24 mouse cellular contexts compared by ENCODE assay signal in genomic region chr5:139332590-139333272, GRCm38 (mm10). TPM values are rescaled to one million over a fixed set of nuclear protein-coding genes. Genes with fewer than 3 reads are reported as not detected.
DNase-seq lines count a peak whose midpoint lies in the region; ATAC-seq lines count a peak whose summit lies in the region.
"Had no signal": no experiment of that assay in that cellular context is flagged by ENCODE, and none has a peak within 500 bp of the region (broad histone marks: within the 10 kb centered on the region; RNA-seq: fewer than 3 reads in every experiment).

No protein-coding gene starts in this region.

- no peak for DNase-seq in heart, embryonic 10.5 days (ENCODE audit: low spot score)
- DNase-seq in lung, adult 18-20 months = no peak
- no peak for DNase-seq in layer of hippocampus, adult 9-11 months
- DNase-seq in layer of hippocampus, postnatal 25 days (ENCODE audit: extremely low spot score in 1 of 2, low spot score in 1 of 2) = no peak
- DNase-seq: cerebellum, adult 11-12 months; heart, postnatal 36 days; retina, postnatal 1 day; spleen, adult 18-20 months; thymus, postnatal 4 days had no signal

- no peaks in the 10 kb centered on the region for H3K9me3 ChIP-seq in heart, embryonic 10.5 days
- H3K9me3 ChIP-seq in heart, embryonic 11.5 days (replicated peaks; ENCODE audit: control insufficient read depth, low read length) = no peaks in the 10 kb centered on the region
- no peaks in the 10 kb centered on the region for H3K9me3 ChIP-seq in lung, embryonic 15.5 days
- no peaks in the 10 kb centered on the region for H3K9me3 ChIP-seq in liver, embryonic 12.5 days (replicated peaks)
- no peaks in the 10 kb centered on the region for H3K9me3 ChIP-seq in stomach, embryonic 16.5 days (replicated peaks; ENCODE audit: control insufficient read depth, low read length)
- H3K9me3 ChIP-seq: embryonic facial prominence, embryonic 15.5 days; forebrain, embryonic 15.5 days had no signal

- peaks cover 67% of the 10 kb centered on the region for H3K27me3 ChIP-seq in heart, embryonic 10.5 days (ENCODE audit: insufficient read depth, poor library complexity, severe bottlenecking)
- H3K27me3 ChIP-seq in heart, embryonic 11.5 days (ENCODE audit: control insufficient read depth, insufficient read depth, low read length) = peaks cover 20% of the 10 kb centered on the region
- no peaks in the 10 kb centered on the region for H3K27me3 ChIP-seq in lung, embryonic 15.5 days
- no peaks in the 10 kb centered on the region for H3K27me3 ChIP-seq in liver, embryonic 12.5 days (replicated peaks)
- H3K27me3 ChIP-seq in stomach, embryonic 16.5 days (ENCODE audit: control insufficient read depth, insufficient read depth, low read length) = no peaks in the 10 kb centered on the region
- H3K27me3 ChIP-seq: embryonic facial prominence, embryonic 15.5 days; forebrain, embryonic 15.5 days; Patski had no signal

- H3K4me2 ChIP-seq in heart, embryonic 11.5 days = no peak overlapping the region
- H3K4me2 ChIP-seq in lung, embryonic 15.5 days = no peak overlapping the region
- H3K4me2 ChIP-seq in liver, embryonic 12.5 days = no peak overlapping the region
- H3K4me2 ChIP-seq in stomach, embryonic 16.5 days (ENCODE audit: low read depth, low read length) = no peak overlapping the region
- H3K4me2 ChIP-seq: embryonic facial prominence, embryonic 15.5 days; forebrain, embryonic 15.5 days had no signal

- H3K4me3 ChIP-seq in heart, embryonic 10.5 days = no peak overlapping the region
- no peak overlapping the region for H3K4me3 ChIP-seq in heart, embryonic 11.5 days (ENCODE audit: low read depth, low read length)
- H3K4me3 ChIP-seq in lung, embryonic 15.5 days = no peak overlapping the region
- H3K4me3 ChIP-seq in liver, embryonic 12.5 days = no peak overlapping the region
- no peak overlapping the region for H3K4me3 ChIP-seq in stomach, embryonic 16.5 days (replicated peaks; ENCODE audit: low read length)
- H3K4me3 ChIP-seq: embryonic facial prominence, embryonic 15.5 days; forebrain, embryonic 15.5 days; myocyte had no signal

- H3K27ac ChIP-seq in heart, embryonic 10.5 days = peak overlapping the region; percentile 49
- no peak overlapping the region for H3K27ac ChIP-seq in heart, embryonic 11.5 days (ENCODE audit: low read depth, low read length)
- H3K27ac ChIP-seq in lung, embryonic 15.5 days = no peak overlapping the region
- H3K27ac ChIP-seq in liver, embryonic 12.5 days = peak overlapping the region; percentile 57
- peak overlapping the region; percentile 92 for H3K27ac ChIP-seq in stomach, embryonic 16.5 days (ENCODE audit: low read length)
- H3K27ac ChIP-seq: embryonic facial prominence, embryonic 15.5 days; forebrain, embryonic 15.5 days had no signal

- peaks cover 29% of the 10 kb centered on the region for H3K36me3 ChIP-seq in heart, embryonic 10.5 days
- H3K36me3 ChIP-seq in heart, embryonic 11.5 days (ENCODE audit: control insufficient read depth, insufficient read depth, low read length) = no peaks in the 10 kb centered on the region
- peaks cover 19% of the 10 kb centered on the region for H3K36me3 ChIP-seq in lung, embryonic 15.5 days
- peaks cover 28% of the 10 kb centered on the region for H3K36me3 ChIP-seq in liver, embryonic 12.5 days
- H3K36me3 ChIP-seq in stomach, embryonic 16.5 days (ENCODE audit: control insufficient read depth, insufficient read depth, low read length) = 0 out of 2 replicates have a peak, but pooled peaks cover 4% of the 10 kb centered on the region

- 69% methylated on average over 8 of the region's 8 CpGs for WGBS in heart, embryonic 10.5 days
- 68% methylated on average over 8 of the region's 8 CpGs for WGBS in heart, embryonic 11.5 days (ENCODE audit: insufficient replicate concordance)
- WGBS in lung, embryonic 15.5 days = 76% methylated on average over 8 of the region's 8 CpGs
- 66% methylated on average over 8 of the region's 8 CpGs for whole genome bisulfite sequencing in liver, embryonic 12.5 days (ENCODE audit: insufficient replicate concordance)
- WGBS in stomach, embryonic 16.5 days = 67% methylated on average over 8 of the region's 8 CpGs

- H3K4me1 ChIP-seq in heart, embryonic 10.5 days = peaks cover 22% of the 10 kb centered on the region
- H3K4me1 ChIP-seq in heart, embryonic 11.5 days (ENCODE audit: control insufficient read depth, insufficient read depth, low read length) = peaks cover under 1% of the 10 kb centered on the region
- no peaks in the 10 kb centered on the region for H3K4me1 ChIP-seq in lung, embryonic 15.5 days
- H3K4me1 ChIP-seq in liver, embryonic 12.5 days = peaks cover 17% of the 10 kb centered on the region
- peaks cover 4% of the 10 kb centered on the region; the same call in 1 of the 2 replicates for H3K4me1 ChIP-seq in stomach, embryonic 16.5 days (ENCODE audit: control insufficient read depth, insufficient read depth, low read length)
- H3K4me1 ChIP-seq: forebrain, embryonic 15.5 days had no signal

- H3K9ac ChIP-seq in heart, embryonic 11.5 days (ENCODE audit: low read depth, low read length) = no peak overlapping the region
- H3K9ac ChIP-seq in lung, embryonic 15.5 days = no peak overlapping the region
- peak overlapping the region; percentile 3; the same call in 1 of the 2 replicates for H3K9ac ChIP-seq in liver, embryonic 12.5 days
- peak overlapping the region; percentile 38 for H3K9ac ChIP-seq in stomach, embryonic 16.5 days (ENCODE audit: low read length)
- H3K9ac ChIP-seq: embryonic facial prominence, embryonic 15.5 days; forebrain, embryonic 15.5 days had no signal

- no peak for ATAC-seq in heart, embryonic 11.5 days (replicated peaks; ENCODE audit: insufficient number of reproducible peaks, low FRiP score, low TSS enrichment)
- ATAC-seq in lung, embryonic 15.5 days (ENCODE audit: borderline replicate concordance, extremely low read depth, low FRiP score, low TSS enrichment) = peak; percentile 17; the same call in 1 of the 2 replicates
- ATAC-seq in liver, embryonic 12.5 days = 0 out of 2 replicates have a peak, but pooled peaks have one; percentile 45
- ATAC-seq in stomach, embryonic 16.5 days (ENCODE audit: insufficient read depth, low FRiP score) = peak; percentile 88
- ATAC-seq: forebrain, embryonic 15.5 days; Patski had no signal

RNA-seq across cellular contexts. Expression of gene Adap1, which starts 7.3 kb away (rescaled TPM):
- polyA plus RNA-seq in heart, embryonic 10.5 days (2016; fragmentation: Nextera tagmentation; extraction: Ambion mirVana) = 1.1 and 1.2 TPM in 2 replicates
- 1.4 and 2.5 TPM in 2 replicates for polyA plus RNA-seq in heart, embryonic 11.5 days (2014; fragmentation: Nextera tagmentation; extraction: Ambion mirVana)
- polyA plus RNA-seq in lung, embryonic 15.5 days (2015; fragmentation: Nextera tagmentation; extraction: Ambion mirVana) = 5.8 and 6.2 TPM in 2 replicates
- 6.7 and 7.3 TPM in 2 replicates for polyA plus RNA-seq in liver, embryonic 12.5 days (2016; fragmentation: Nextera tagmentation; extraction: Ambion mirVana)
- polyA plus RNA-seq in stomach, embryonic 16.5 days (2015; fragmentation: Nextera tagmentation; extraction: Ambion mirVana) = 2.4 and 2.6 TPM in 2 replicates
- total RNA-seq in layer of hippocampus, postnatal 25 days (2021) = 100 to 1,000 TPM; 207 to 215 TPM

RNA-seq across cellular contexts. Expression of gene Cox19, which starts 18.5 kb away (rescaled TPM):
- 76.3 and 93.2 TPM in 2 replicates for polyA plus RNA-seq in heart, embryonic 10.5 days (2016; fragmentation: Nextera tagmentation; extraction: Ambion mirVana)
- polyA plus RNA-seq in heart, embryonic 11.5 days (2014; fragmentation: Nextera tagmentation; extraction: Ambion mirVana) = 85.3 and 95.2 TPM in 2 replicates
- 89.6 and 92.9 TPM in 2 replicates for polyA plus RNA-seq in lung, embryonic 15.5 days (2015; fragmentation: Nextera tagmentation; extraction: Ambion mirVana)
- 72.3 and 73.8 TPM in 2 replicates for polyA plus RNA-seq in liver, embryonic 12.5 days (2016; fragmentation: Nextera tagmentation; extraction: Ambion mirVana)
- polyA plus RNA-seq in stomach, embryonic 16.5 days (2015; fragmentation: Nextera tagmentation; extraction: Ambion mirVana) = 107 and 114 TPM in 2 replicates
- total RNA-seq in layer of hippocampus, postnatal 25 days (2021) = 10 to 100 TPM; 66.7 to 67.9 TPM

RNA-seq across cellular contexts. Expression of gene Cyp2w1, which starts 19.7 kb away (rescaled TPM):
- polyA plus RNA-seq in heart, embryonic 10.5 days (2016; fragmentation: Nextera tagmentation; extraction: Ambion mirVana) = not detected in 2 replicates
- polyA plus RNA-seq in heart, embryonic 11.5 days (2014; fragmentation: Nextera tagmentation; extraction: Ambion mirVana) = not detected in 2 replicates
- 0.10 TPM in 1 of 2 replicates, not detected in the other for polyA plus RNA-seq in lung, embryonic 15.5 days (2015; fragmentation: Nextera tagmentation; extraction: Ambion mirVana)
- polyA plus RNA-seq in liver, embryonic 12.5 days (2016; fragmentation: Nextera tagmentation; extraction: Ambion mirVana) = not detected in 2 replicates
- 11.4 and 11.5 TPM in 2 replicates for polyA plus RNA-seq in stomach, embryonic 16.5 days (2015; fragmentation: Nextera tagmentation; extraction: Ambion mirVana)
- total RNA-seq in layer of hippocampus, postnatal 25 days (2021) = not detected
- total RNA-seq: common myeloid progenitor, adult 5-6 weeks; gastrocnemius, adult 18-20 months; granulocyte monocyte progenitor cell, adult 5-6 weeks; heart, postnatal 36 days; layer of hippocampus, postnatal 14 days; neutrophil, adult 5-6 weeks had no signal
- polyA plus RNA-seq: forebrain, embryonic 15.5 days; limb, embryonic 11.5 days; lung, postnatal 0 days; myocyte; Patski had no signal

RNA-seq across cellular contexts. Expression of gene Gpr146, which starts 44.8 kb away (rescaled TPM):
- polyA plus RNA-seq in heart, embryonic 10.5 days (2016; fragmentation: Nextera tagmentation; extraction: Ambion mirVana) = 5.6 and 5.7 TPM in 2 replicates
- 7.2 and 7.5 TPM in 2 replicates for polyA plus RNA-seq in heart, embryonic 11.5 days (2014; fragmentation: Nextera tagmentation; extraction: Ambion mirVana)
- 5.2 and 6.3 TPM in 2 replicates for polyA plus RNA-seq in lung, embryonic 15.5 days (2015; fragmentation: Nextera tagmentation; extraction: Ambion mirVana)
- 18.3 and 19.3 TPM in 2 replicates for polyA plus RNA-seq in liver, embryonic 12.5 days (2016; fragmentation: Nextera tagmentation; extraction: Ambion mirVana)
- 3.1 and 4.2 TPM in 2 replicates for polyA plus RNA-seq in stomach, embryonic 16.5 days (2015; fragmentation: Nextera tagmentation; extraction: Ambion mirVana)
- total RNA-seq in layer of hippocampus, postnatal 25 days (2021) = 10 to 100 TPM; 12.7 to 13.1 TPM

Comparison
In these comparisons a context has a peak if more than half of its experiments do, and no peak if none do; other contexts are left out.
1. H3K27ac ChIP-seq: peak in heart, embryonic 10.5 days (single experiment), liver, embryonic 12.5 days (single experiment) and stomach, embryonic 16.5 days (single experiment); none in heart, embryonic 11.5 days (single experiment) and lung, embryonic 15.5 days (single experiment).
2. H3K9ac ChIP-seq: peak in liver, embryonic 12.5 days (single experiment) and stomach, embryonic 16.5 days (single experiment); none in heart, embryonic 11.5 days (single experiment) and lung, embryonic 15.5 days (single experiment).
3. RNA of gene Cyp2w1, which starts 19.7 kb away (polyA plus RNA-seq): 11.4 to 11.5 TPM in stomach, embryonic 16.5 days; 0.10 TPM in lung, embryonic 15.5 days, not detected in heart, embryonic 10.5 days, not detected in heart, embryonic 11.5 days and not detected in liver, embryonic 12.5 days; every median in the first group is over 10 times any median in the second.